Mouse (Mus musculus) liver, adult (tissue): ENCODE results near the gene Cnst.
A peak's percentile ranks its signal among the peaks of the same experiment; 100 is the strongest.

Experiments used
- GATA4 ChIP-seq: IDR thresholded peaks from 2 replicates; pipeline ENCODE4 v1.6.1; 2014; ENCODE audit warnings: mild to moderate bottlenecking, low read length; ENCODE audit not compliant: insufficient replicate concordance

The Cnst gene

DNA sequence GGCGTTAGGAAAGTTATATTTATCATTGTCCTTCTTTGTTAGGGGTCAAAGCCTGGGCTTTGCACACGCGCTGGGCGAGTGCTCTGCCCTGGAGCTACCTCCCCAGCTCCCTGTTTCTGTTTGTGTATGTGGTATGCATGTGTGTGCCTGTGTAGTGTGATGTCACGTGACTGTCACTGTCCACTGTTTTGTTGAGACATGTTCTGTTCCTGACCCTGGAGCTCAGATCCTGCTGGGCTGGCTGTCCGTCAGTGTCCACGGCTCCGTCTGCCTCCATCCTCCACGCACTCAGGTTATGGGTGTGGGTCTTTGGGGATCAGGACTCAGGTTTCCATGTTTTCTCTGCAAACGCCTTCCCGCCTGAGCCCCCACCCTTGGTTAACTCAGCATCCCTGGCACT is 2.0 kb downstream of the Cnst start:
- no peak for TF ChIP-seq GATA4

GRCm38 (mm10) chr1:179548996-179549752 is 3.0 kb downstream of the Cnst start:
- no peak for TF ChIP-seq GATA4

DNA sequence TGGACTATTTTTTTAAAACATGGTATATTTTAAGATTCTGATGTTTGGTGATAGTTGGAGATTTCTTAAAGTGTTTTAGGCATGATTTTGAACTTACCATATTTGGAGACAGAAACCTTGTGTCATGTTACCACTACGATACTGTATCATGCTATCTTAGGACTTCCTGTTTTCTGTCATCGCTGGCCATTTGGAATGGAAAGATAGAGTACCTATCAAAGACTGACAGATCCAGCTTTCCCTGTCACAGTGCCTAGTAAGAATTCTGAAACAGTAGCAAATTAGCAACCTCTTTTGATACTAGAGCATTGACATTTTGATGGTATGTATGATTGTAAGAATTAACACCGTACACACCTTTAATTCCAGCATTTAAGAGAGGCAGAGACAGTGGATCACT is 5.2 kb downstream of the Cnst start:
- TF ChIP-seq GATA4, result no peak

DNA sequence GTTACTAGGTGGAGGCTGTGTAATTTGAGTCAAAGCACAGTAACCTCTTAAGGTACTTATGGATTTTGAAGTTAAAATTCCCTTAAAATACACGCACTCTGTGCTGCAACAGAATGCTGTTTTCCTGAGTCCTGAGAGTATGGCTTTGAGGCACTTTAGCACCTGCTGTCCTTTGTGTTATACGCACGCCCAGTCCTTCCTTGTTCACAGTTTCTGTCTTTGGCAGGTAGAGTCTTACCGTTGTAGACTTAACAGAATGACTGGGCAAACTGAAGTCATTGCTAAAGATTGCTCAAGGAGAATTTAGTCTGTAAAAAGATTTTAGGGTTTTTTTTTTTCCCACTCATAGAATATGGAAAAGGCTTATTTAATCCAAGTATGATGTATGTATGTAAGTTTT is 5.8 kb downstream of the Cnst start:
- no peak for TF ChIP-seq GATA4

DNA sequence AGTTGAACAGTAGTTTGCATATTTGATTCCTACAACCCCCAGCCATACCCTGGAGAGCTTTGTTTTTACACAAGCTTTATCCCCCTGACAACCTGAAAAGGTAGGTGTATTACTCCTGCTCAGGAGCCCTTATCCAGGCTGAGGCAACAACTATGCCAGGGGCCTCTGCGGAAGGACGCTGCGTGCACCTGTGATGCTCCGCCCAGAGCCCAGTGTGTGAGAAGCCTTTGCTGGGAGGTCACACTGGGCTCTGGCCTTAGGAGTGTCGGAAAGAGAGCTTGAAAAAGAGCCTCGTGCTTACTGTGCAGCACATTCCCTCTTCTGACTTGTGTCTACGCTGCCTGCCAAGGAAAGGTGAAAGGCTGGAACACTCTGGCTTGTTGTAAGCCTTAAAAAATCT is 6.6 kb downstream of the Cnst start:
- TF ChIP-seq GATA4, result no peak

DNA sequence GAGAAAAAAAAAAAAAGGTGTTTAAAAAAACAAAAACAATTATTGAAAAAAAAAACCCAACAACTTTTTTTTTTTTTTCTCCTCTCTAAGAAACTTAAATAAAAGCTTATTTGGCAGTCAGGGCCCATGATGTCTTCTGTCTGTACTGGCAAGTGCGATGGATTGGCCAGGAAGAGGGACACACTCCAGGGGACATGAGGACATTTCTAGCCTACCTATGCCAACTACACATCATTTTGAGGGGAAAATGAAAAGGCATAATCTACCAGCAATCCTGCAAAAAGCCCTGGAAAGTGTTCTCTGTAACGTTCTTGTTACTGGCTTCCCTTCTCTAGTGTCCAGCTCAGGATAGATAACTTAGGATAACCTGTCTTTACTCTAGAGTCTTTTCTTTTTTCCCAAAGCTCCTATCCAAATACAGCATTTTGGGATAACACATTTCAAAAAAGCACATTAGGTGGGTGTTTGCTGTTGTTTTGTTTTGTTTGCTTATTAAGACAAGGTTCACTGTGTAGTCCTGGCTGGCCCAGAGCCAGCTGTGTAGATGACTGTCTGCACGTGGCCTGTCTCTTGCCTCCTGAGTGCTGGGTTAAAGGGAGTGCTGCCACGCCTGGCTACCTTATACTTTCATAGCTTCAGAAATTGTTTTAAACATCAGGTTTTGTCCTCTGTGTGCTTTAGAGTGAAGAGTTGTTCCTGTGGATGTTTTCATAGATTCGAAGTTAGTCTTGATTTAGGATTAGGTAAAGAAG is 7.2 kb downstream of the Cnst start:
- no peak for TF ChIP-seq GATA4

- TF ChIP-seq GATA4, result no peak
These were observed 7.8 kb downstream of the Cnst start for GRCm38 (mm10) chr1:179553949-179554347.

DNA sequence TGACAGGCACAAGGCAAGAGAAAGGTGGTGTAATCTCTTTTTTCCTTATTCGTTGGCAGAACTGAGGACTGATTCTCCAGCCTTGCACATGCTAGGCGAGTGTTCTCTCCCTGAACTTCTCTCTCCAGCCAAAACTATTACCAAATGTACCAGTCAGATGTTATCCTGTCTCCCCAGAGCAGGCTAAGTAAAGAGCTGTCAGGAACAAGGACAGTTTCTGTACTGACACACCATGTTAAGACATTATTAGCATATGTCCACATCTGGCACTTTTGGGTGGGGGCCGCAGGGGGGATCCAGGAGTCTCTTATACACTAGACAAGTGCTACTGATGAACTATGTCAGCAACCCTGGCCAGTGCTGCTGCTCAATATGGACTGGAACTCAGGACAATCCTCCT is 10.8 kb downstream of the Cnst start:
- no peak for TF ChIP-seq GATA4

GRCm38 (mm10) chr1:179559446-179560194 is 13.4 kb downstream of the Cnst start:
- TF ChIP-seq GATA4, result no peak

DNA sequence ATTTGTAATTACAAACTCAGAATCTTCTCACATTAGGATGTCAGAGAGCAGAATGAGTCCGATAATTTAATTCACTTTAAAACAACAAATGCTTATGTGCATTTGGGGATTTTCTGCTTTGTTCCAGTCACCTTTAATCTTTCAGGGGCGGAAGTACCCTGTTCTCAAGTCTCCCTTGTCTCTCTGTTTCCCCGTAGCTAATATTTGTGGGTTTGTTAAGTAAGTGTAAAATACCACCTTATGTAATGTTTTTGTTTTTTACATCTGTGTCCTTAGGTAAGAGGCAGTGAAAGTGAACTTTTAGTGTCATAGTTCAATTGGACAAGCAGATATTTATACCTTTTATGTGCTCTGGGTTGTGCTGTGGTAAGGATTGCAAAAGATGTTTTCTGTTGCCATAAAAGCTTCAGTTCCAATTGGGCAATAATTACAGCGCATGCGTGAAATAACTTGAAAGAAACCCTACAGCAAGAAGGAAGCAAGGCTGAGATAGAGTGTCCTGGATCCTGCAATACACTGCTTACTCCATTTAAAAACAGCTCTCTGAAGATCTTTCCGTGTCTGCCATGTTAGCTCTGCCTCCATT is 14.8 kb downstream of the Cnst start:
- TF ChIP-seq GATA4, result no peak

- TF ChIP-seq GATA4, result no peak
These were observed 17.0 kb downstream of the Cnst start for GRCm38 (mm10) chr1:179563211-179563610.

DNA sequence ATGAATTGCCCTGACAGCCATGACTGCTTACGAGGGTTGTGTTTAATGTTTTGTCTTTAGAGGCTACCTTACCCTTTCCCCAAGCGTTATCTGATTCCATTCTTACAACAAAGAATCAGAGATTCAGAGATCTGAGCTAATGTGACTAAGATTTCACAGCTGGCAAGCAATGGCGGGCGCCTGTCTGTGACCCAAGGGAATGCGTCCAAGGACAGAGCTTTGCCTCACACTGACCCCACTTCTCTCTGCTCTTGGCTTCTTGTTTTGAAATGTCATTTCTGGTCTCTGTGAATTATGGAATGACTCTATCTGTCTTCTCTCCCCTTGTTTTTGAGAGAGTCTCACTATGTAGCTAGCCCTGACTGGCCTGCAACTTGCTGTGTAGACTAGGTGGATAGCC is 17.8 kb downstream of the Cnst start:
- peak; percentile 38; the same call in 1 of the 2 replicates for TF ChIP-seq GATA4

DNA sequence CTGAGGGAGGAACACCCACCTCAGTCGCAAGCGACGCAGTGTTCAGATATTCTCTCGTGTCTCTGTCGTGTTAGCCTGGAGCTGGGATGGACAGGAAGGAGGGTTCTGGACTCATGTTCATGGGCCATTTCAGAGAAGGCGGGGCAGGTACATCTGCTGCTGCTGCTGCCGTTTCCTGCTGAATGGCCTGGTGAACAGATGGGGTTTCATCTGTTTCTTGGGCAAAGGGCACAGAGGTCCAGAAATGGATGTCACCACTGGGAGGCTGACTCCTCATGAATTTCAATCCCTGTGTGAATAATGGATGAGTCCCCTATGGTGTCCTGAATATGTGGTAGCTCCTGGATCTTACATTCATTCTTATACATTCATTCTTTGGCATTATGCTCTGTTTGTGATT is 21.4 kb downstream of the Cnst start:
- TF ChIP-seq GATA4, result no peak

DNA sequence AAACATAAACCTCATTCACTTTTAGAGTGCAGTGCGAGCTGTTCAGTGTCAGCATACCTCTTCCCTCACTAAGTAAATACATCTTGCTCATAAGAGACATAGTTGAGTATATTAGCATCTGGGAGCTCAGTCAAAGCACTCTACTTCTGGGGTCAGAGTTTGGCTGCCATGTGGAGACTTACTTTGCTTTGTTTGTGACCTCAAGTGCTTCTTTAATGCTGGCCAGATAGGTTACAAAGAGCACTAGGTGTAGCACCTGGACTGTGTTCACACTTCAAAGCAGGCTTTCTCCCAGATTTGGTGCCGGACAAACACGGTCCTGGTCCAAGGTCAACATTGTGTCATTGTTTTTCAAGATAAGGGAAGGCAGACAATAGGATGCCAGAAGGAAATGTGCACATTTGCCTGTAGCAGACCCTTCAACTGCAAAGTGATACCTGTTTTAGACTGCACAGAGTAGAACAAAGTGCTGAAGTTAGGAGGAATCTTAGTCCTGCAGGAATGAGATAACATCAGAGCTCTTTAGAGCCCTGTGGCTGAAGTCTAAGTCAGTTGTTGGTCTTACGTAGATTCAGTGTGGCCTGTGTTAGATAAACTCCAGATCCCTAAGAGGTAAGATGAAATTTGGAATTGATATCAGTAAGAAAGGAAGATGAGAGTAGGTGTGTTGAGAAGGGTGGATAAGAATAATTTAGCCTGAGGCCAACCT is 22.7 kb downstream of the Cnst start:
- TF ChIP-seq GATA4, result peak; percentile 77

- no peak for TF ChIP-seq GATA4
These were observed 24.3 kb downstream of the Cnst start for GRCm38 (mm10) chr1:179570482-179570881.

DNA sequence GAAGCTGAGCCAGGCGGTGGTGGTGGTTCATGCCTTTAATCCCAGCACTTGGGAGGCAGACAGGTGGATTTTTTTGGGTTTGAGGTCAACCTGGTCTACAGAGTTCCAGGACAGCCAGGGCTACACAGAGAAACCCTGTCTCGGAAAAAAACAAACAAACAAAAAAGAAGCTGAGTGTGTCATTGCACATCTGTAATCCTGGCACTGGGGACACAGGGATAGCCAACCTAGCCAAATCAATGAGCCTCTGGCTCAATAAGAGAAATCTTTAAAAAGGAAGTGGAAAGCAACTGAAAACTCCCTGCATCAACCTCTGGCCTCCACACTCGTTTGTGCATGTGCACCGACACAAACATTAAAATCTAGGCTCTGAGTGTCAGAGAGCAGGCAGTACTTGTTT is 25.5 kb downstream of the Cnst start:
- no peak for TF ChIP-seq GATA4
